Mouse (Mus musculus) MEL (cell line): ENCODE results near the gene Zfp108. TPM values are rescaled to one million over a fixed set of nuclear protein-coding genes. Genes with fewer than 3 reads are reported as not detected.

ENCODE experiments used
- DNase-seq: peaks from one replicate; pipeline ENCODE4 v3.0.0; 2011; ENCODE audit warnings: low read depth, low spot score
- H3K27ac ChIP-seq: 2 replicates; pipeline ENCODE4 v1.5.1; 2012; ENCODE audit warnings: low read depth, mild to moderate bottlenecking, control low read depth, low read length, moderate library complexity; ENCODE audit not compliant: control insufficient read depth
- H3K27me3 ChIP-seq, 2 experiments: fragments of 150-350 bp in 1 of 2; sonication (generic) in 1 of 2; 2 replicates each; pipeline ENCODE4 v1.6.1; 2012; ENCODE audit warnings: low read length in 2 of 2, mild to moderate bottlenecking in 2 of 2, improper control_type of control experiment in 1 of 2, moderate library complexity in 1 of 2; ENCODE audit not compliant: insufficient read depth in 2 of 2, control insufficient read depth in 1 of 2
- H3K36me3 ChIP-seq, 2 experiments: 2 replicates each; pipeline ENCODE4 v1.6.1; 2012 to 2014; ENCODE audit warnings: low read length in 2 of 2, improper control_type of control experiment in 1 of 2, inconsistent platforms in 1 of 2, mild to moderate bottlenecking in 1 of 2; ENCODE audit not compliant: insufficient read depth in 2 of 2, control insufficient read depth in 1 of 2
- H3K4me1 ChIP-seq, 2 experiments: fragments of 150-350 bp in 1 of 2; sonication (generic) in 1 of 2; 2 replicates each; pipeline ENCODE4 v1.6.1; 2012; ENCODE audit warnings: low read length in 2 of 2, improper control_type of control experiment in 1 of 2, mild to moderate bottlenecking in 1 of 2; ENCODE audit not compliant: insufficient read depth in 2 of 2, control insufficient read depth in 1 of 2
- H3K4me3 ChIP-seq, 2 experiments: fragments of 150-350 bp in 1 of 2; sonication (generic) in 1 of 2; 2 replicates each; pipeline ENCODE4 v1.5.1; 2012; ENCODE audit warnings: low read depth in 2 of 2, low read length in 2 of 2, mild to moderate bottlenecking in 2 of 2, moderate library complexity in 2 of 2, control low read depth in 1 of 2, improper control_type of control experiment in 1 of 2; ENCODE audit not compliant: control insufficient read depth in 1 of 2, insufficient read depth in 1 of 2
- H3K79me2 ChIP-seq: 2 replicates; pipeline ENCODE4 v1.6.1; 2012; ENCODE audit warnings: mild to moderate bottlenecking, low read length, moderate library complexity; ENCODE audit not compliant: control insufficient read depth, poor library complexity, insufficient read depth
- H3K9ac ChIP-seq: 2 replicates; pipeline ENCODE4 v1.6.1; 2012; ENCODE audit warnings: low read depth, mild to moderate bottlenecking, control low read depth, low read length, moderate library complexity; ENCODE audit not compliant: control insufficient read depth, poor library complexity, severe bottlenecking
- H3K9me3 ChIP-seq: fragments of 150-350 bp; sonication (generic); replicated peaks from 2 replicates; pipeline ENCODE4 v1.6.1; 2012; ENCODE audit warnings: mild to moderate bottlenecking, low read length, improper control_type of control experiment, moderate library complexity; ENCODE audit not compliant: insufficient read depth
- BHLHE40 ChIP-seq: IDR thresholded peaks from 2 replicates; pipeline ENCODE4 v1.6.1; 2012; ENCODE audit warnings: low read depth, mild to moderate bottlenecking, inconsistent platforms, low read length, improper control_type of control experiment, borderline replicate concordance
- CHD1 ChIP-seq: IDR thresholded peaks from 2 replicates; pipeline ENCODE4 v1.6.1; 2012; ENCODE audit warnings: low read depth, mild to moderate bottlenecking, inconsistent platforms, low read length, improper control_type of control experiment
- CHD2 ChIP-seq: IDR thresholded peaks from 2 replicates; pipeline ENCODE4 v1.6.1; 2011; ENCODE audit warnings: low read length, improper control_type of control experiment
- CTCF ChIP-seq, 3 experiments: IDR thresholded peaks in 2 of 3; conservative IDR thresholded peaks in 1 of 3; 2 replicates each; pipeline ENCODE4 v1.5.1; 2011 to 2012; ENCODE audit warnings: low read length in 3 of 3, low read depth in 2 of 3, mild to moderate bottlenecking in 2 of 3, improper control_type of control experiment in 1 of 3, inconsistent platforms in 1 of 3, mixed read lengths in 1 of 3, moderate library complexity in 1 of 3; ENCODE audit not compliant: control insufficient read depth in 1 of 3, insufficient read depth in 1 of 3, poor library complexity in 1 of 3, severe bottlenecking in 1 of 3
- E2F4 ChIP-seq: IDR thresholded peaks from 2 replicates; pipeline ENCODE4 v1.6.1; 2011; ENCODE audit warnings: low read depth, low read length, improper control_type of control experiment, borderline replicate concordance
- ELF1 ChIP-seq: IDR thresholded peaks from 2 replicates; pipeline ENCODE4 v1.6.1; 2014; ENCODE audit warnings: low read depth, mild to moderate bottlenecking, inconsistent platforms, low read length, improper control_type of control experiment, moderate library complexity
- ETS1 ChIP-seq: IDR thresholded peaks from 2 replicates; pipeline ENCODE4 v1.6.1; 2012; ENCODE audit warnings: low read depth, mild to moderate bottlenecking, inconsistent platforms, low read length, improper control_type of control experiment, moderate library complexity
- GABPA ChIP-seq: IDR thresholded peaks from 2 replicates; pipeline ENCODE4 v1.6.1; 2012; ENCODE audit warnings: low read depth, mild to moderate bottlenecking, inconsistent platforms, low read length, improper control_type of control experiment, moderate library complexity
- HCFC1 ChIP-seq: IDR thresholded peaks from 2 replicates; pipeline ENCODE4 v1.6.1; 2012; ENCODE audit warnings: low read depth, mild to moderate bottlenecking, inconsistent platforms, low read length, improper control_type of control experiment, moderate library complexity
- MAFK ChIP-seq: IDR thresholded peaks from 2 replicates; pipeline ENCODE4 v1.6.1; 2011; ENCODE audit warnings: low read depth, mild to moderate bottlenecking, low read length, improper control_type of control experiment, borderline replicate concordance
- MAX ChIP-seq: IDR thresholded peaks from 2 replicates; pipeline ENCODE4 v1.6.1; 2011; ENCODE audit warnings: low read length, improper control_type of control experiment
- MEF2A ChIP-seq: IDR thresholded peaks from 2 replicates; pipeline ENCODE4 v1.6.1; 2014; ENCODE audit warnings: low read depth, mild to moderate bottlenecking, inconsistent platforms, low read length, improper control_type of control experiment; ENCODE audit not compliant: poor library complexity, insufficient replicate concordance, severe bottlenecking; ENCODE audit errors: extremely low read depth
- MXI1 ChIP-seq: IDR thresholded peaks from 2 replicates; pipeline ENCODE4 v1.6.1; 2011; ENCODE audit warnings: mild to moderate bottlenecking, low read depth, low read length, improper control_type of control experiment
- MYC ChIP-seq: IDR thresholded peaks from 2 replicates; pipeline ENCODE4 v1.6.1; 2011; ENCODE audit warnings: low read depth, mild to moderate bottlenecking, low read length, improper control_type of control experiment, moderate library complexity
- NELFE ChIP-seq: IDR thresholded peaks from 2 replicates; pipeline ENCODE4 v1.6.1; 2011; ENCODE audit warnings: low read depth, low read length, improper control_type of control experiment
- POLR2AphosphoS5 ChIP-seq: IDR thresholded peaks from 2 replicates; pipeline ENCODE4 v1.6.1; 2012; ENCODE audit warnings: low read depth, borderline replicate concordance, mild to moderate bottlenecking, inconsistent platforms, low read length, moderate library complexity, mixed read lengths
- RAD21 ChIP-seq: IDR thresholded peaks from 2 replicates; pipeline ENCODE4 v1.6.1; 2011; ENCODE audit warnings: mild to moderate bottlenecking, low read depth, low read length, improper control_type of control experiment
- SIN3A ChIP-seq: IDR thresholded peaks from 2 replicates; pipeline ENCODE4 v1.6.1; 2012; ENCODE audit warnings: low read length, improper control_type of control experiment, inconsistent platforms
- SMC3 ChIP-seq: IDR thresholded peaks from 2 replicates; pipeline ENCODE4 v1.6.1; 2011; ENCODE audit warnings: low read depth, low read length, improper control_type of control experiment
- TAL1 ChIP-seq: IDR thresholded peaks from 2 replicates; pipeline ENCODE4 v1.6.1; 2012; ENCODE audit warnings: mild to moderate bottlenecking, inconsistent platforms, low read length, moderate library complexity, mixed read lengths
- TBP ChIP-seq: IDR thresholded peaks from 2 replicates; pipeline ENCODE4 v1.8.0; 2011; ENCODE audit warnings: low read depth, low read length, improper control_type of control experiment
- TCF12 ChIP-seq: IDR thresholded peaks from 2 replicates; pipeline ENCODE4 v1.6.1; 2014; ENCODE audit warnings: low read depth, mild to moderate bottlenecking, inconsistent platforms, low read length, improper control_type of control experiment, moderate library complexity
- USF2 ChIP-seq, 2 experiments: IDR thresholded peaks; 2 replicates each; pipeline ENCODE4 v1.6.1; 2011 to 2012; ENCODE audit warnings: improper control_type of control experiment in 2 of 2, low read length in 2 of 2, borderline replicate concordance in 1 of 2, inconsistent platforms in 1 of 2, low read depth in 1 of 2, mild to moderate bottlenecking in 1 of 2; ENCODE audit not compliant: insufficient read depth in 1 of 2
- ZMIZ1 ChIP-seq: IDR thresholded peaks from 2 replicates; pipeline ENCODE4 v1.6.1; 2012; ENCODE audit warnings: low read depth, mild to moderate bottlenecking, inconsistent platforms, low read length, improper control_type of control experiment, moderate library complexity
- polyA plus RNA-seq, 2 experiments: library from polyadenylated mRNA; stranded (reverse) in 1 of 2; unstranded in 1 of 2; fragments of >175 nt in 1 of 2; fragments of >200 nt in 1 of 2; gene quantifications; 2 replicates each; pipeline versions ENCODE4 v1.2.1 to v1.2.4; 2012; ENCODE audit warnings: low replicate concordance in 2 of 2, low read depth in 1 of 2; ENCODE audit not compliant: insufficient read length in 2 of 2, insufficient read depth in 1 of 2, missing spikeins in 1 of 2
- total RNA-seq: library from RNA; depleted of rRNA; stranded (reverse); fragments of 300-350 nt; gene quantifications from 2 replicates; pipeline ENCODE4 v1.2.3, GENCODE M21; 2012

The Zfp108 gene
- total and polyA plus RNA-seq, 3 experiments: not detected

DNA sequence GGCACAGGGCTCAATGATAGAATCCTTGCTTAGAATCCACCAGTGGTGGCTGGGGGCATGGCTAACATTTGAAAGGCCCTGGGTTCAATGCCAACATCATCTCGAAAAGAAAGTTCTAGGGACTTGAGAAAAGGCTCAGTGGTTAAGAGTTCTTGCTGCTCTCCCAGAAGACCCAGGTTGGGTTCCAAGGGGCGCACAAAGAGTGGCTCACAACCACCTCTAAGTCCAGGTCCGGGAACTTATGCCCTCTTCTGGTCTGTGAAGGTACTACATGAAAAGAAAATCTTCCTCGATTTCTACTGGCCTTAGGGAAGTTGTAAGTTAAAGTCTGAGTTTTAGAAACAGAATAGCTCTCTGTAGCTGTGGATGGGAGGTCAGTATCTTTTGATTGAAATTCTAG is 31.5 kb downstream of the Zfp108 start:
- DNase-seq: no peak
- H3K9me3 ChIP-seq: no peaks in the 10 kb centered on the region
- no peak for TF ChIP-seq POLR2AphosphoS5
- TF ChIP-seq MEF2A: no peak
- no peak for TF ChIP-seq ZMIZ1
- no peak for TF ChIP-seq HCFC1
- TF ChIP-seq CHD1: no peak
- no peak for TF ChIP-seq USF2 (IDR thresholded peaks at IDR 0.05; ENCODE audit: borderline replicate concordance in 1 of 2, insufficient read depth in 1 of 2, low read depth in 1 of 2, low read length in 2 of 2)
- TF ChIP-seq TCF12: no peak
- no peak for TF ChIP-seq TBP
- TF ChIP-seq SMC3: peak; percentile 23; the same call in 1 of the 2 replicates
- TF ChIP-seq ETS1: no peak
- peak in 2 of 3 experiments; percentile 7 to 19; a peak in 1 of 6 replicates for TF ChIP-seq CTCF (IDR thresholded peaks at IDR 0.05 in 2 of 3, conservative IDR thresholded peaks at IDR 0.05 in 1 of 3; ENCODE audit: control insufficient read depth in 1 of 3, insufficient read depth in 1 of 3, low read depth in 2 of 3, low read length in 3 of 3, poor library complexity in 1 of 3, severe bottlenecking in 1 of 3)
- TF ChIP-seq SIN3A: no peak
- no peak for TF ChIP-seq E2F4
- TF ChIP-seq MXI1: no peak
- peak; percentile 13 for TF ChIP-seq RAD21
- TF ChIP-seq CHD2: no peak
- TF ChIP-seq MAX: no peak
- TF ChIP-seq, all 39 proteins: peak for 3
- Histone ChIP-seq H3K9ac (no peak overlapping the region), H3K4me1 (no peaks in the 10 kb centered on the region), H3K27ac (no peak overlapping the region), H3K4me3 (no peak overlapping the region), H3K36me3 (no peaks in the 10 kb centered on the region), H3K27me3 (peaks cover 0 to 3% of the 10 kb centered on the region in 2 experiments; a peak in 2 of 4 replicates), H3K79me2 (no peaks in the 10 kb centered on the region)

- no peak for TF ChIP-seq MEF2A
- no peak for TF ChIP-seq GABPA
- TF ChIP-seq MYC: no peak
- no peak for TF ChIP-seq BHLHE40
- no peak for TF ChIP-seq TAL1
- TF ChIP-seq ELF1: no peak
- no peak for TF ChIP-seq SMC3
- no peak for TF ChIP-seq MAFK
- TF ChIP-seq NELFE: no peak
- no peak overlapping the region for H3K9ac ChIP-seq
These were observed 32.3 kb downstream of the Zfp108 start for GRCm38 (mm10) chr7:24286916-24287315.

More at GRCm38 (mm10) chr7:24286916-24287315, 32.3 kb downstream of the Zfp108 start:
- Histone ChIP-seq H3K36me3 (no peaks in the 10 kb centered on the region), H3K79me2 (no peaks in the 10 kb centered on the region), H3K4me1 (no peaks in the 10 kb centered on the region), H3K4me3 (no peak overlapping the region), H3K9me3 (no peaks in the 10 kb centered on the region), H3K27ac (no peak overlapping the region), H3K27me3 (peaks cover 0 to 3% of the 10 kb centered on the region in 2 experiments; a peak in 1 of 4 replicates)
- DNase-seq: no peak
